Mouse (Mus musculus) kidney, postnatal 0 days (tissue): ENCODE measurements around the gene Tgm6. TPM values are rescaled to one million over a fixed set of nuclear protein-coding genes. Genes with fewer than 3 reads are reported as not detected.
A peak's percentile ranks its signal among the peaks of the same experiment; 100 is the strongest.

Experiments
- ATAC-seq: fragments of 200-750 bp; cut with Nextera tagmentation; replicated peaks from 2 replicates; pipeline ENCODE4 v1.8.0; 2017; ENCODE audit warnings: low read depth, moderate number of reproducible peaks, moderate TSS enrichment, moderate library complexity; ENCODE audit not compliant: low FRiP score
- DNase-seq: peaks from one replicate; pipeline ENCODE4 v3.0.0-alpha.2; 2016; ENCODE audit warnings: low spot score
- H3K27ac ChIP-seq: fragments of 300-500 bp; sonication (generic); 2 replicates; pipeline ENCODE4 v1.5.1; 2014; ENCODE audit warnings: mild to moderate bottlenecking
- H3K27me3 ChIP-seq: fragments of 300-500 bp; sonication (generic); 2 replicates; pipeline ENCODE4 v1.6.1; 2014; ENCODE audit warnings: low read length, mixed read lengths; ENCODE audit not compliant: insufficient read depth
- H3K36me3 ChIP-seq: fragments of 300-500 bp; sonication (generic); 2 replicates; pipeline ENCODE4 v1.6.1; 2014; ENCODE audit warnings: low read length, mixed read lengths; ENCODE audit not compliant: insufficient read depth
- H3K4me1 ChIP-seq: fragments of 300-500 bp; sonication (generic); replicated peaks from 2 replicates; pipeline ENCODE4 v1.6.1; 2014; ENCODE audit warnings: antibody characterized with exemption, low read length, mixed read lengths; ENCODE audit not compliant: insufficient read depth
- H3K4me2 ChIP-seq: fragments of 300-500 bp; sonication (generic); 2 replicates; pipeline ENCODE4 v1.6.1; 2014; ENCODE audit warnings: mild to moderate bottlenecking, low read length, moderate library complexity, mixed read lengths
- H3K4me3 ChIP-seq: fragments of 300-500 bp; sonication (generic); replicated peaks from 2 replicates; pipeline ENCODE4 v1.5.1; 2014; ENCODE audit warnings: low read depth, low read length
- H3K9ac ChIP-seq: fragments of 300-500 bp; sonication (generic); 2 replicates; pipeline ENCODE4 v1.6.1; 2014; ENCODE audit warnings: low read depth, low read length
- H3K9me3 ChIP-seq: fragments of 300-500 bp; sonication (generic); replicated peaks from 2 replicates; pipeline ENCODE4 v1.6.1; 2016; ENCODE audit warnings: low read length, inconsistent platforms, mixed read lengths
- CTCF ChIP-seq: IDR thresholded peaks from 2 replicates; pipeline ENCODE4 v1.5.1; 2016; ENCODE audit warnings: antibody characterized with exemption, low read depth, mild to moderate bottlenecking, moderate library complexity
- WGBS: fragments of 180-500 bp; shearing (Covaris S2); extraction: QIAGEN DNeasy Blood & Tissue Kit; methylation state at CpG from one replicate; pipeline ENCODE4 v1.1.7; 2014; 5-methylcytosine and 5-hydroxymethylcytosine counted together
- polyA plus RNA-seq: library from polyadenylated mRNA; unstranded; fragments of >200 nt; fragmentation: Nextera tagmentation; extraction: Ambion mirVana; gene quantifications from 2 replicates; pipeline ENCODE4 v1.2.1, GENCODE M21; 2015

The Tgm6 gene
- not detected in 2 replicates for polyA plus RNA-seq

GRCm38 (mm10) chr2:130112116-130112515, at the start of gene Tgm6:
Tgm6 (plus strand) TSS chr2:130112416.
- 61% methylated on average over 4 of the region's 4 CpGs for WGBS
- DNase-seq (no peak), ATAC-seq (no peak)
- Histone ChIP-seq H3K4me3 (no peak within 1 kb of the TSS), H3K4me2 (no peak within 1 kb of the TSS), H3K4me1 (no peaks in the 10 kb centered on the region), H3K9me3 (no peaks in the 10 kb centered on the region), H3K9ac (no peak within 1 kb of the TSS), H3K36me3 (no peaks in the 10 kb centered on the region), H3K27ac (no peak within 1 kb of the TSS), H3K27me3 (no peaks in the 10 kb centered on the region)
- no peak for TF ChIP-seq CTCF

- H3K4me1 ChIP-seq, result no peaks in the 10 kb centered on the region
- DNase-seq (peak; percentile 72), ATAC-seq (no peak)
- no peak overlapping the region for H3K4me3 ChIP-seq
- no peak overlapping the region for H3K27ac ChIP-seq
- no peaks in the 10 kb centered on the region for H3K9me3 ChIP-seq
- TF ChIP-seq CTCF, result peak; percentile 82
- no peak overlapping the region for H3K4me2 ChIP-seq
- no peaks in the 10 kb centered on the region for H3K27me3 ChIP-seq
- H3K9ac ChIP-seq, result no peak overlapping the region
- 22% methylated on average over 3 of the region's 3 CpGs for WGBS
- H3K36me3 ChIP-seq, result no peaks in the 10 kb centered on the region
Observed at GRCm38 (mm10) chr2:130068228-130068627, 44.0 kb upstream of the Tgm6 start.

GRCm38 (mm10) chr2:130070396-130070795, 41.8 kb upstream of the Tgm6 start:
- Histone ChIP-seq H3K4me1 (no peaks in the 10 kb centered on the region), H3K4me3 (no peak overlapping the region), H3K4me2 (no peak overlapping the region), H3K27me3 (no peaks in the 10 kb centered on the region), H3K27ac (no peak overlapping the region), H3K9me3 (no peaks in the 10 kb centered on the region), H3K9ac (no peak overlapping the region), H3K36me3 (no peaks in the 10 kb centered on the region)
- DNase-seq (no peak), ATAC-seq (no peak)
- WGBS, result 81% methylated on average over 2 of the region's 2 CpGs
- TF ChIP-seq CTCF, result no peak

GRCm38 (mm10) chr2:130112804-130113203, 588 bp downstream of the Tgm6 start:
- ATAC-seq, result no peak
- Histone ChIP-seq H3K4me3 (no peak overlapping the region), H3K9ac (no peak overlapping the region), H3K27me3 (no peaks in the 10 kb centered on the region), H3K27ac (no peak overlapping the region), H3K9me3 (no peaks in the 10 kb centered on the region), H3K4me1 (no peaks in the 10 kb centered on the region), H3K36me3 (no peaks in the 10 kb centered on the region), H3K4me2 (no peak overlapping the region)
- no peak for DNase-seq
- TF ChIP-seq CTCF, result no peak
- 63% methylated on average over 4 of the region's 4 CpGs for WGBS

GRCm38 (mm10) chr2:130113379-130113778, 1.2 kb downstream of the Tgm6 start:
- Histone ChIP-seq H3K36me3 (no peaks in the 10 kb centered on the region), H3K27ac (no peak overlapping the region), H3K27me3 (no peaks in the 10 kb centered on the region), H3K4me2 (no peak overlapping the region), H3K9me3 (no peaks in the 10 kb centered on the region), H3K4me3 (no peak overlapping the region), H3K4me1 (no peaks in the 10 kb centered on the region), H3K9ac (no peak overlapping the region)
- no peak for ATAC-seq
- DNase-seq, result peak; percentile 35
- WGBS, result 51% methylated on average over 3 of the region's 3 CpGs
- no peak for TF ChIP-seq CTCF

- no peaks in the 10 kb centered on the region for H3K27me3 ChIP-seq
- no peak for ATAC-seq
- 76% methylated on average over 7 of the region's 7 CpGs for WGBS
Observed at GRCm38 (mm10) chr2:130118649-130119048, 6.4 kb downstream of the Tgm6 start.

More at GRCm38 (mm10) chr2:130118649-130119048, 6.4 kb downstream of the Tgm6 start:
- Histone ChIP-seq H3K4me3 (no peak overlapping the region), H3K27ac (no peak overlapping the region), H3K9ac (no peak overlapping the region), H3K36me3 (no peaks in the 10 kb centered on the region), H3K4me2 (no peak overlapping the region), H3K9me3 (no peaks in the 10 kb centered on the region), H3K4me1 (no peaks in the 10 kb centered on the region)
- DNase-seq, result no peak
- no peak for TF ChIP-seq CTCF
